Mouse (Mus musculus): ENCODE measurements around the gene Poc1a.

DNA sequence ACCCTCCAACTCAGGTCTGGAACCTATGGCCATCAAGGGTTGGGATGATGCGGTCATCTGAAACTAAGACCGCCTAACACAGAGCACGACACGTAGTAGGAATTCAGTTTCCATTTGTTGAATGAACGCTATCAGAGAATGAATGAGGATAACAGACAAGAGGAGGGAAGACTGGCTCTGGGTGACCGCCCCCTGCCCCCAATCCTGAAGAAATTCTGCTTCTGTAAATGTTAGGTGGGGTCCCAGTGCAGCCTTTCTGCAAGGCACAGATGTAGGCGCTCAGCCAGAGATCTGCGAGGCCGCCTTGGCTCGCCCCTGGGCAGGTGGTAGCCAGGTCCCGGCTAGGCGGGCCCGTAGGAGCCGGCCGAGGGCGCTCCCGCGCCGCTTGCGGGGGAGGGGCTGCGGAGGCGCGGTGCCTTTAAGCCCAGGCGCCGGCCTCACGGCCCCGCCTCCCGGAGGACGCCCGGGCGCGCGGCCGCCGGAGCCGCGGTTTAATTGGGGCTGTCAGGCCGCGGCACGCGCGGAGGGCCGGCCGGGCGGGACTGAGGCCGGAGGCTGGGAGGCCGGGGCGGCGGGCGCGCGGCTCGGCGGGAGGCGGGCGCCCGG, 87.4 kb downstream of the Poc1a start, which contains the start of gene Dusp7:
- TF ChIP-seq GATA1 (IDR thresholded peaks at IDR 0.05; ENCODE audit: borderline replicate concordance, low read length), result no peak
- no peak for TF ChIP-seq CTCF (IDR thresholded peaks at IDR 0.05; ENCODE audit: low read depth, low read length)
- TF ChIP-seq TAL1 (conservative IDR thresholded peaks at IDR 0.05; ENCODE audit: low read depth, low read length), result no peak
- TF ChIP-seq POLR2AphosphoS5 (IDR thresholded peaks at IDR 0.05; ENCODE audit: insufficient replicate concordance, low read depth, low read length), result no peak

All from G1E (cell line).